In the genomic region with DNA sequence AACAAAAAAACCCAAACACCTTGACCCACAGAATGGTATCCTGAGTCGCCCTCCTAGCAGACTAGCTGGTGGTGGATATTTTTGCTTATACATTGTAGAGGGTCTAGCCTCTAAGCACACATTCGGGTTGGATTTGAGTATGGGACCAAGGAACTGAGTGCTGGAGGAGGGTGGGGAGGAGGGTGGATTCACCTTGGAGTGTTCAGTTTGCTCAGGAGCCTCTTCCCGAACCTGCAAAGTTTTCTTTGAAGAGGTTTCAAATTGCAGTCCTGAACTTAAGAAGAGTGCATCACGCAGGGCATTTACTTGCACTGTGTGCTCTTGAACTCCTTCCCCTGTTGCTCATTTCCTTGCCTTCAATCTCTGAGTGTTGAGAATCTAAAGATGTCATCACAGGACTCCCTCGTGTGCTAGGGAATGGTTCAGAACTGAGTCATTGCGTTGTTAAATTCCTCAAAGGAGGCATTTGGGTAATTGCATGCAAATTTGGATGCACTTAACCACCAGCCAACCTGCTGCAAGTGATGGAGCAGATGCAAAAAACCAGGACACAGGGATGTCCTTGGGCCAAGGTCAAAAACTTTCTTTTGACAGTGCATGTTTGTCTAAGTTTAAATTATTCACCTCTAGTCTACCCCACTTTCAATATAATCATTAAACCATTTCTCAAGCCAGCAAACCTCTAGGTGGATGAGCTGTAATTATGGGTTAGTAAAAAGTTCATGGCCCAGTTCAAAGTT, we compare ENCODE assay signal across 7 mouse cellular contexts. TPM values are rescaled to one million over a fixed set of nuclear protein-coding genes. Genes with fewer than 3 reads are reported as not detected.
DNase-seq lines count a peak whose midpoint lies in the region; ATAC-seq and TF ChIP-seq lines count a peak whose summit lies in the region.

No protein-coding gene starts in this region.

- in situ Hi-C loops in CH12.LX (cut with MboI; ENCODE audit: low pct_ligation_motif_present, low pct_unique_long_range_greater_than_20kb, low sequenced_read_pairs) = loop anchor here (25.0 kb wide), 1 partner anchor 1084 kb away; a partner anchor contains a TSS

- WGBS in forebrain, embryonic 15.5 days = 3% methylated on average over 6 of the region's 6 CpGs
- WGBS in limb, embryonic 13.5 days = 5% methylated on average over 6 of the region's 6 CpGs
- WGBS in stomach, embryonic 14.5 days = 10% methylated on average over 6 of the region's 6 CpGs

- TF ChIP-seq POLR2A in CH12.LX (IDR thresholded peaks at IDR 0.05; ENCODE audit: low read depth, low read length) (no peak), MEL (IDR thresholded peaks at IDR 0.05; ENCODE audit: control insufficient read depth in 1 of 2, insufficient read depth in 1 of 2, low read depth in 1 of 2, low read length in 2 of 2, poor library complexity in 1 of 2) (no peak)

- TF ChIP-seq RAD21 in CH12.LX (IDR thresholded peaks at IDR 0.05; ENCODE audit: low read depth, low read length) (no peak), MEL (IDR thresholded peaks at IDR 0.05; ENCODE audit: low read depth, low read length) (no peak)

- peaks cover 0 to 37% of the 10 kb centered on the region in 2 experiments; a peak in 2 of 4 replicates for H3K4me1 ChIP-seq in CH12.LX (ENCODE audit: control insufficient read depth in 1 of 2, insufficient read depth in 2 of 2)
- H3K4me1 ChIP-seq in MEL (ENCODE audit: control insufficient read depth in 1 of 2, insufficient read depth in 2 of 2, low read length in 2 of 2) = peaks cover 0 to 13% of the 10 kb centered on the region in 2 experiments; a peak in 2 of 4 replicates
- H3K4me1 ChIP-seq in forebrain, embryonic 15.5 days = peaks cover 11% of the 10 kb centered on the region
- H3K4me1 ChIP-seq in limb, embryonic 13.5 days = peaks cover 20% of the 10 kb centered on the region
- H3K4me1 ChIP-seq in stomach, embryonic 14.5 days (ENCODE audit: control insufficient read depth, insufficient read depth, low read length) = peaks cover 7% of the 10 kb centered on the region; the same call in 1 of the 2 replicates

- peak overlapping the region; percentile 51 for H3K4me2 ChIP-seq in CH12.LX (ENCODE audit: insufficient read depth, low read depth, poor library complexity, severe bottlenecking)
- H3K4me2 ChIP-seq in forebrain, embryonic 15.5 days (replicated peaks) = peak overlapping the region; percentile 62
- H3K4me2 ChIP-seq in limb, embryonic 13.5 days (replicated peaks) = peak overlapping the region; percentile 72
- peak overlapping the region; percentile 56 for H3K4me2 ChIP-seq in stomach, embryonic 14.5 days (replicated peaks; ENCODE audit: low read depth, low read length)

- TF ChIP-seq CTCF in CH12.LX (conservative IDR thresholded peaks at IDR 0.05 in 1 of 2, IDR thresholded peaks at IDR 0.05 in 1 of 2; ENCODE audit: low read depth in 2 of 2, low read length in 2 of 2) (no peak), MEL (IDR thresholded peaks at IDR 0.05 in 2 of 3, conservative IDR thresholded peaks at IDR 0.05 in 1 of 3; ENCODE audit: control insufficient read depth in 1 of 3, insufficient read depth in 1 of 3, low read depth in 2 of 3, low read length in 3 of 3, poor library complexity in 1 of 3, severe bottlenecking in 1 of 3) (no peak)

- TF ChIP-seq EP300 in CH12.LX (IDR thresholded peaks at IDR 0.05; ENCODE audit: low read length) (no peak), MEL (IDR thresholded peaks at IDR 0.05; ENCODE audit: low read depth in 1 of 2, low read length in 2 of 2) (no peak)

- no peaks in the 10 kb centered on the region for H3K27me3 ChIP-seq in CH12.LX (replicated peaks)
- no peaks in the 10 kb centered on the region for H3K27me3 ChIP-seq in MEL (ENCODE audit: control insufficient read depth in 1 of 2, insufficient read depth in 2 of 2, low read length in 2 of 2)
- no peaks in the 10 kb centered on the region for H3K27me3 ChIP-seq in forebrain, embryonic 15.5 days
- no peaks in the 10 kb centered on the region for H3K27me3 ChIP-seq in limb, embryonic 13.5 days
- H3K27me3 ChIP-seq in stomach, embryonic 14.5 days (ENCODE audit: control insufficient read depth, insufficient read depth, low read length) = no peaks in the 10 kb centered on the region

- H3K27ac ChIP-seq in CH12.LX (ENCODE audit: insufficient read depth, low read depth) (no peak overlapping the region), MEL (ENCODE audit: control insufficient read depth, low read depth, low read length) (peak overlapping the region; percentile 94)
- H3K27ac ChIP-seq in forebrain, embryonic 15.5 days (replicated peaks) = peak overlapping the region; percentile 97
- H3K27ac ChIP-seq in limb, embryonic 13.5 days = peak overlapping the region; percentile 98
- H3K27ac ChIP-seq in stomach, embryonic 14.5 days (ENCODE audit: low read length) = peak overlapping the region; percentile 96

- peak; percentile 4; the same call in 1 of the 2 replicates for ATAC-seq in forebrain, embryonic 15.5 days (replicated peaks)
- no peak for ATAC-seq in limb, embryonic 13.5 days (ENCODE audit: low FRiP score, low read depth)
- ATAC-seq in stomach, embryonic 14.5 days (ENCODE audit: insufficient number of reproducible peaks, insufficient read depth, low FRiP score, low read depth) = no peak

- DNase-seq in CH12.LX (ENCODE audit: extremely low read depth) = peak; percentile 25
- peak; percentile 56 for DNase-seq in MEL (ENCODE audit: low read depth, low spot score)
- no peak for DNase-seq in adrenal gland, postnatal 10 days
- DNase-seq in ovary, adult 18-20 months (ENCODE audit: low spot score) = no peak

- H3K9ac ChIP-seq in CH12.LX (ENCODE audit: insufficient read depth, low read depth) = peak overlapping the region; percentile 28; the same call in 1 of the 2 replicates
- peak overlapping the region; percentile 97 for H3K9ac ChIP-seq in MEL (ENCODE audit: control insufficient read depth, low read depth, low read length, poor library complexity, severe bottlenecking)
- peak overlapping the region; percentile 88 for H3K9ac ChIP-seq in forebrain, embryonic 15.5 days (replicated peaks)
- peak overlapping the region; percentile 84 for H3K9ac ChIP-seq in limb, embryonic 13.5 days
- H3K9ac ChIP-seq in stomach, embryonic 14.5 days (replicated peaks; ENCODE audit: low read depth, low read length) = peak overlapping the region; percentile 68

- peaks cover 0 to 12% of the 10 kb centered on the region in 2 experiments for H3K36me3 ChIP-seq in CH12.LX (replicated peaks in 1 of 2; ENCODE audit: control insufficient read depth in 1 of 2, insufficient read depth in 1 of 2, low read length in 1 of 2)
- peaks cover 0 to 4% of the 10 kb centered on the region in 2 experiments; a peak in 2 of 4 replicates for H3K36me3 ChIP-seq in MEL (ENCODE audit: control insufficient read depth in 1 of 2, insufficient read depth in 2 of 2, low read length in 2 of 2)
- no peaks in the 10 kb centered on the region for H3K36me3 ChIP-seq in forebrain, embryonic 15.5 days
- H3K36me3 ChIP-seq in limb, embryonic 13.5 days = no peaks in the 10 kb centered on the region
- H3K36me3 ChIP-seq in stomach, embryonic 14.5 days (ENCODE audit: control insufficient read depth, insufficient read depth, low read length) = no peaks in the 10 kb centered on the region

- dilution Hi-C loops in CH12.LX (cut with MboI; ENCODE audit: extremely low pct_ligation_motif_present, extremely low pct_unique_long_range_greater_than_20kb, low sequenced_read_pairs) = no loop called here

- no peaks in the 10 kb centered on the region for H3K9me3 ChIP-seq in CH12.LX (replicated peaks; ENCODE audit: low read length)
- no peaks in the 10 kb centered on the region for H3K9me3 ChIP-seq in MEL (replicated peaks; ENCODE audit: insufficient read depth, low read length)
- H3K9me3 ChIP-seq in forebrain, embryonic 15.5 days = no peaks in the 10 kb centered on the region
- no peaks in the 10 kb centered on the region for H3K9me3 ChIP-seq in limb, embryonic 13.5 days
- H3K9me3 ChIP-seq in stomach, embryonic 14.5 days (ENCODE audit: control insufficient read depth, low read depth, low read length) = no peaks in the 10 kb centered on the region

- H3K79me2 ChIP-seq in CH12.LX (replicated peaks; ENCODE audit: control insufficient read depth, extremely low read depth, insufficient read depth, poor library complexity, severe bottlenecking) (peaks cover 3% of the 10 kb centered on the region; the same call in 1 of the 2 replicates), MEL (ENCODE audit: control insufficient read depth, insufficient read depth, low read length, poor library complexity) (peaks cover 27% of the 10 kb centered on the region)

- H3K4me3 ChIP-seq in CH12.LX (replicated peaks in 1 of 3; ENCODE audit: low read depth in 2 of 3, low read length in 2 of 3, poor library complexity in 1 of 3) (peak overlapping the region; percentile 66 to 79 (median 78)), MEL (ENCODE audit: control insufficient read depth in 1 of 2, insufficient read depth in 1 of 2, low read depth in 2 of 2, low read length in 2 of 2) (peak overlapping the region; percentile 58 to 85)
- H3K4me3 ChIP-seq in forebrain, embryonic 15.5 days = peak overlapping the region; percentile 96
- H3K4me3 ChIP-seq in limb, embryonic 13.5 days = peak overlapping the region; percentile 84
- H3K4me3 ChIP-seq in stomach, embryonic 14.5 days (ENCODE audit: low read depth, low read length) = peak overlapping the region; percentile 67

RNA-seq across cellular contexts. Expression of a gene that starts 1.7 kb away (rescaled TPM):
- total RNA-seq in CH12.LX (2012; rRNA removed) (101 and 103 TPM in 2 replicates), CH12.LX (2014; rRNA removed) (105 and 107 TPM in 2 replicates), MEL (2012; rRNA removed) (112 and 140 TPM in 2 replicates)
- polyA plus RNA-seq in CH12.LX (2012; ENCODE audit: insufficient read length, low read depth) (127 TPM in 2 replicates), MEL (2012; ENCODE audit: insufficient read depth in 1 of 2, insufficient read length in 2 of 2, low read depth in 1 of 2, low replicate concordance in 2 of 2, missing spikeins in 1 of 2) (100 to 1,000 TPM in 1 of 2 experiments, not detected in 1; 168 TPM)
- polyA plus RNA-seq in forebrain, embryonic 15.5 days (2015; fragmentation: Nextera tagmentation; extraction: Ambion mirVana) = 257 and 282 TPM in 2 replicates
- 254 and 264 TPM in 2 replicates for polyA plus RNA-seq in limb, embryonic 13.5 days (2015; fragmentation: Nextera tagmentation; extraction: Ambion mirVana)
- polyA plus RNA-seq in stomach, embryonic 14.5 days (2014; fragmentation: Nextera tagmentation; extraction: Ambion mirVana) = 227 and 234 TPM in 2 replicates
- 100 to 1,000 TPM; 130 to 134 TPM for total RNA-seq in adrenal gland, postnatal 10 days (2021)

RNA-seq across cellular contexts. Expression of a gene that starts 32.3 kb away (rescaled TPM):
- total RNA-seq in CH12.LX (2012; rRNA removed) (4.3 and 6.0 TPM in 2 replicates), CH12.LX (2014; rRNA removed) (10.7 and 11.6 TPM in 2 replicates), MEL (2012; rRNA removed) (4.2 and 5.0 TPM in 2 replicates)
- polyA plus RNA-seq in CH12.LX (2012; ENCODE audit: insufficient read length, low read depth) (12.3 and 13.2 TPM in 2 replicates), MEL (2012; ENCODE audit: insufficient read depth in 1 of 2, insufficient read length in 2 of 2, low read depth in 1 of 2, low replicate concordance in 2 of 2, missing spikeins in 1 of 2) (10 to 100 TPM in 1 of 2 experiments, not detected in 1; 13.5 TPM)
- polyA plus RNA-seq in forebrain, embryonic 15.5 days (2015; fragmentation: Nextera tagmentation; extraction: Ambion mirVana) = 33.9 and 35.8 TPM in 2 replicates
- 33.3 and 35.6 TPM in 2 replicates for polyA plus RNA-seq in limb, embryonic 13.5 days (2015; fragmentation: Nextera tagmentation; extraction: Ambion mirVana)
- polyA plus RNA-seq in stomach, embryonic 14.5 days (2014; fragmentation: Nextera tagmentation; extraction: Ambion mirVana) = 53.5 and 54.1 TPM in 2 replicates
- 10 to 100 TPM; 42.2 to 56.5 TPM for total RNA-seq in adrenal gland, postnatal 10 days (2021)

RNA-seq across cellular contexts. Expression of a gene that starts 48.5 kb away (rescaled TPM):
- total RNA-seq in CH12.LX (2012; rRNA removed) (15.4 and 16.4 TPM in 2 replicates), CH12.LX (2014; rRNA removed) (29.1 and 32.6 TPM in 2 replicates), MEL (2012; rRNA removed) (5.9 and 8.0 TPM in 2 replicates)
- polyA plus RNA-seq in CH12.LX (2012; ENCODE audit: insufficient read length, low read depth) (18.3 and 20.0 TPM in 2 replicates), MEL (2012; ENCODE audit: insufficient read depth in 1 of 2, insufficient read length in 2 of 2, low read depth in 1 of 2, low replicate concordance in 2 of 2, missing spikeins in 1 of 2) (1 to 10 TPM in 1 of 2 experiments, not detected in 1; 7.4 TPM)
- polyA plus RNA-seq in forebrain, embryonic 15.5 days (2015; fragmentation: Nextera tagmentation; extraction: Ambion mirVana) = 7.5 and 7.8 TPM in 2 replicates
- 8.2 and 10.2 TPM in 2 replicates for polyA plus RNA-seq in limb, embryonic 13.5 days (2015; fragmentation: Nextera tagmentation; extraction: Ambion mirVana)
- 11.9 and 14.2 TPM in 2 replicates for polyA plus RNA-seq in stomach, embryonic 14.5 days (2014; fragmentation: Nextera tagmentation; extraction: Ambion mirVana)
- 10 to 100 TPM; 15.3 to 20.9 TPM for total RNA-seq in adrenal gland, postnatal 10 days (2021)

Comparison
In these comparisons a context has a peak if more than half of its experiments do, and no peak if none do; other contexts are left out.
1. DNase-seq: peak in CH12.LX (single experiment) and MEL (single experiment); none in adrenal gland, postnatal 10 days (single experiment) and ovary, adult 18-20 months (single experiment).
2. H3K9ac ChIP-seq: peak in every context shown above with its lines; median percentile 97 in MEL; 88 in forebrain, embryonic 15.5 days; 84 in limb, embryonic 13.5 days; 68 in stomach, embryonic 14.5 days; 28 in CH12.LX.
3. Peak in every context shown above with its lines, with median percentiles within 50 percentile points of each other: H3K4me2 ChIP-seq and H3K4me3 ChIP-seq.